28 mouse cellular contexts compared by ENCODE assay signal in genomic region chr11:70815071-70815470, GRCm38 (mm10). TPM values are rescaled to one million over a fixed set of nuclear protein-coding genes. Genes with fewer than 3 reads are reported as not detected.
"Had no signal": no experiment of that assay in that cellular context is flagged by ENCODE, and none has a peak within 500 bp of the region (broad histone marks: within the 10 kb centered on the region; RNA-seq: fewer than 3 reads in every experiment).

No protein-coding gene starts in this region.

- H3K4me3 ChIP-seq: gastrocnemius, adult 2 months; heart, adult 2 months; heart, embryonic 12.5 days; hindbrain, embryonic 10.5 days; hindbrain, embryonic 12.5 days; intestine, embryonic 15.5 days; kidney, embryonic 15.5 days; limb, embryonic 13.5 days; limb, embryonic 15.5 days; liver, embryonic 12.5 days had no signal

- H3K9ac ChIP-seq: heart, embryonic 12.5 days; hindbrain, embryonic 12.5 days; hindbrain, embryonic 14.5 days; intestine, embryonic 15.5 days; kidney, embryonic 15.5 days; limb, embryonic 13.5 days; limb, embryonic 15.5 days; liver, embryonic 12.5 days; liver, embryonic 14.5 days had no signal

- H3K4me1 ChIP-seq: heart, embryonic 12.5 days; hindbrain, embryonic 10.5 days; hindbrain, embryonic 12.5 days; intestine, embryonic 15.5 days; kidney, embryonic 15.5 days; limb, embryonic 13.5 days; limb, embryonic 15.5 days; liver, embryonic 12.5 days had no signal

- H3K27me3 ChIP-seq: heart, embryonic 12.5 days; hindbrain, embryonic 12.5 days; intestine, embryonic 15.5 days; kidney, embryonic 15.5 days; limb, embryonic 13.5 days had no signal

- H3K9me3 ChIP-seq: hindbrain, embryonic 10.5 days; hindbrain, embryonic 12.5 days; intestine, embryonic 15.5 days; kidney, embryonic 15.5 days; limb, embryonic 13.5 days; limb, embryonic 15.5 days; liver, embryonic 12.5 days had no signal

- H3K36me3 ChIP-seq: heart, embryonic 12.5 days; hindbrain, embryonic 10.5 days; hindbrain, embryonic 12.5 days; intestine, embryonic 15.5 days; kidney, embryonic 15.5 days; limb, embryonic 13.5 days; limb, embryonic 15.5 days; liver, embryonic 12.5 days had no signal

- DNase-seq: gastrocnemius, adult 2 months; gastrocnemius, postnatal 25 days had no signal

- ATAC-seq: hindbrain, embryonic 16.5 days; liver, embryonic 12.5 days had no signal

- H3K4me2 ChIP-seq: heart, embryonic 12.5 days; hindbrain, embryonic 12.5 days; hindbrain, embryonic 14.5 days; intestine, embryonic 15.5 days; kidney, embryonic 15.5 days; limb, embryonic 13.5 days; limb, embryonic 15.5 days; liver, embryonic 12.5 days had no signal

- H3K27ac ChIP-seq: gastrocnemius, adult 2 months; heart, adult 2 months; hindbrain, embryonic 10.5 days; hindbrain, embryonic 12.5 days; hindbrain, embryonic 14.5 days; intestine, embryonic 15.5 days; kidney, embryonic 15.5 days; kidney, postnatal 0 days; limb, embryonic 13.5 days; limb, embryonic 15.5 days; liver, embryonic 12.5 days; liver, embryonic 14.5 days had no signal

RNA-seq across cellular contexts. Expression of gene Scimp, which starts 2.7 kb away (rescaled TPM):
- total RNA-seq: gastrocnemius, adult 2 months; gastrocnemius, postnatal 10 days; gastrocnemius, postnatal 25 days; gastrocnemius, postnatal 4 days; granulocyte monocyte progenitor cell, adult 5-6 weeks; heart, postnatal 10 days; heart, postnatal 4 days; layer of hippocampus, adult 18-20 months; layer of hippocampus, postnatal 14 days; layer of hippocampus, postnatal 36 days; left cerebral cortex, adult 18-20 months; left cerebral cortex, postnatal 10 days; left cerebral cortex, postnatal 25 days; left cerebral cortex, postnatal 4 days had no signal
- polyA plus RNA-seq: heart, embryonic 12.5 days; hindbrain, embryonic 10.5 days; hindbrain, embryonic 12.5 days; hindbrain, embryonic 14.5 days; limb, embryonic 11.5 days had no signal
